8 mouse cellular contexts compared by ENCODE assay signal in genomic region chr7:114562531-114563241, GRCm38 (mm10). TPM values are rescaled to one million over a fixed set of nuclear protein-coding genes. Genes with fewer than 3 reads are reported as not detected.
A peak's percentile ranks its signal among the peaks of the same experiment; 100 is the strongest.
DNase-seq lines count a peak whose midpoint lies in the region; ATAC-seq lines count a peak whose summit lies in the region.

Gene Cyp2r1 (minus strand): TSS chr7:114562972.

- 0 out of 2 replicates have a peak, but pooled peaks cover 6% of the 10 kb centered on the region for H3K9me3 ChIP-seq in embryonic facial prominence, embryonic 14.5 days (ENCODE audit: control insufficient read depth, low read length)
- no peaks in the 10 kb centered on the region for H3K9me3 ChIP-seq in midbrain, embryonic 10.5 days (replicated peaks)

- no peaks in the 10 kb centered on the region for H3K4me1 ChIP-seq in embryonic facial prominence, embryonic 14.5 days (ENCODE audit: control insufficient read depth, insufficient read depth, low read length)
- H3K4me1 ChIP-seq in midbrain, embryonic 10.5 days = peaks cover 11% of the 10 kb centered on the region

- ATAC-seq in embryonic facial prominence, embryonic 14.5 days (ENCODE audit: low read depth) = peak; percentile 100

- H3K36me3 ChIP-seq in embryonic facial prominence, embryonic 14.5 days (ENCODE audit: control insufficient read depth, insufficient read depth, low read length) = no peaks in the 10 kb centered on the region
- H3K36me3 ChIP-seq in midbrain, embryonic 10.5 days = no peaks in the 10 kb centered on the region

- peak within 1 kb of the TSS; percentile 92 for H3K27ac ChIP-seq in embryonic facial prominence, embryonic 14.5 days (replicated peaks; ENCODE audit: low read depth, low read length)
- H3K27ac ChIP-seq in midbrain, embryonic 10.5 days (replicated peaks) = peak within 1 kb of the TSS; percentile 87

- DNase-seq in adrenal gland, postnatal 4 days (ENCODE audit: low spot score in 2 of 2) = peak; percentile 56 to 68
- DNase-seq in embryonic facial prominence, embryonic 14.5 days (ENCODE audit: low spot score) = peak; percentile 97
- peak; percentile 94 for DNase-seq in heart, adult 18-20 months
- DNase-seq in kidney, adult 11 months = peak; percentile 86
- DNase-seq in left cerebral cortex, postnatal 36 days (ENCODE audit: low spot score in 2 of 2) = peak; percentile 80 to 82
- peak; percentile 87 for DNase-seq in midbrain, embryonic 10.5 days (ENCODE audit: low spot score)
- peak; percentile 76 to 82 for DNase-seq in right cerebral cortex, postnatal 36 days (ENCODE audit: low spot score in 2 of 2)
- DNase-seq in urinary bladder, postnatal 36 days (ENCODE audit: low spot score in 2 of 2) = peak; percentile 85 to 89

- H3K4me3 ChIP-seq in embryonic facial prominence, embryonic 14.5 days (ENCODE audit: low read depth, low read length) = peak within 1 kb of the TSS; percentile 56
- H3K4me3 ChIP-seq in midbrain, embryonic 10.5 days = peak within 1 kb of the TSS; percentile 61

- H3K4me2 ChIP-seq in embryonic facial prominence, embryonic 14.5 days (ENCODE audit: low read depth, low read length) = peak within 1 kb of the TSS; percentile 74

- intact Hi-C loops in left cerebral cortex, postnatal 36 days (cut with DNase I) = no loop called here

- H3K27me3 ChIP-seq in embryonic facial prominence, embryonic 14.5 days (replicated peaks; ENCODE audit: control insufficient read depth, insufficient read depth, low read length) = no peaks in the 10 kb centered on the region
- H3K27me3 ChIP-seq in midbrain, embryonic 10.5 days (ENCODE audit: low read depth, poor library complexity, severe bottlenecking) = peaks cover 17% of the 10 kb centered on the region

- H3K9ac ChIP-seq in embryonic facial prominence, embryonic 14.5 days (ENCODE audit: low read depth, low read length) = peak within 1 kb of the TSS; percentile 73

- WGBS in embryonic facial prominence, embryonic 14.5 days = 2% methylated on average over 43 of the region's 56 CpGs
- WGBS in midbrain, embryonic 10.5 days = 4% methylated on average over 56 of the region's 56 CpGs

RNA-seq across cellular contexts. Expression of gene Cyp2r1, which starts in this region (rescaled TPM):
- total RNA-seq in adrenal gland, postnatal 4 days (2021) = 1 to 10 TPM; 1.9 to 2.3 TPM
- polyA plus RNA-seq in embryonic facial prominence, embryonic 14.5 days (2014; fragmentation: Nextera tagmentation; extraction: Ambion mirVana) = 2.1 and 2.2 TPM in 2 replicates
- under 1 TPM; 0.85 to 0.89 TPM for total RNA-seq in heart, adult 18-20 months (2021)
- total RNA-seq in left cerebral cortex, postnatal 36 days (2021) = 1 to 10 TPM; 1.7 to 2.1 TPM
- 1.2 and 1.4 TPM in 2 replicates for polyA plus RNA-seq in midbrain, embryonic 10.5 days (2016; fragmentation: Nextera tagmentation; extraction: Ambion mirVana)

Comparison
In these comparisons a context has a peak if more than half of its experiments do, and no peak if none do; other contexts are left out.
1. Peak in every context shown above with its lines: DNase-seq, ATAC-seq, H3K4me3 ChIP-seq and H3K27ac ChIP-seq.
2. Peak in DNase-seq in heart, adult 18-20 months; RNA of the gene not detected or under 1 TPM.